Mouse (Mus musculus) adipocyte (in vitro differentiated cells): ENCODE data around the gene Tdrd7.

Experiments
- DNase-seq: peaks from one replicate; pipeline ENCODE4 v3.0.0-alpha.2; 2016; ENCODE audit warnings: low spot score

The Tdrd7 gene

GRCm38 (mm10) chr4:46041761-46042504, 76.8 kb downstream of the Tdrd7 start:
- no peak for DNase-seq

GRCm38 (mm10) chr4:46042505-46042850, 77.3 kb downstream of the Tdrd7 start:
- DNase-seq, result no peak

GRCm38 (mm10) chr4:46043361-46043760, 78.2 kb downstream of the Tdrd7 start:
- DNase-seq, result no peak

- no peak for DNase-seq
Observed at GRCm38 (mm10) chr4:46047971-46048370, 82.8 kb downstream of the Tdrd7 start.

GRCm38 (mm10) chr4:46048418-46048817, 83.3 kb downstream of the Tdrd7 start:
- peak; percentile 47 for DNase-seq

GRCm38 (mm10) chr4:46053323-46054107, 88.4 kb downstream of the Tdrd7 start:
- no peak for DNase-seq

GRCm38 (mm10) chr4:46056163-46056562, 91.0 kb downstream of the Tdrd7 start:
- DNase-seq, result no peak

- DNase-seq, result no peak
Observed at GRCm38 (mm10) chr4:46061259-46061962, 96.3 kb downstream of the Tdrd7 start.

- no peak for DNase-seq
Observed at GRCm38 (mm10) chr4:46063841-46064240, 98.7 kb downstream of the Tdrd7 start.

- no peak for DNase-seq
Observed at GRCm38 (mm10) chr4:46064263-46064662, 99.1 kb downstream of the Tdrd7 start.

- no peak for DNase-seq
Observed at GRCm38 (mm10) chr4:46064961-46065360, 99.8 kb downstream of the Tdrd7 start.

GRCm38 (mm10) chr4:46065695-46066340, 100.7 kb downstream of the Tdrd7 start:
- no peak for DNase-seq

- no peak for DNase-seq
Observed at GRCm38 (mm10) chr4:46068060-46068459, 102.9 kb downstream of the Tdrd7 start.

GRCm38 (mm10) chr4:46068573-46068972, 103.4 kb downstream of the Tdrd7 start:
- DNase-seq, result no peak

- no peak for DNase-seq
Observed at GRCm38 (mm10) chr4:46069851-46070482, 104.8 kb downstream of the Tdrd7 start.

- DNase-seq, result no peak
Observed at GRCm38 (mm10) chr4:46072631-46073030, 107.5 kb downstream of the Tdrd7 start.

GRCm38 (mm10) chr4:46073736-46074135, 108.6 kb downstream of the Tdrd7 start:
- peak; percentile 67 for DNase-seq

GRCm38 (mm10) chr4:46075664-46076063, 110.5 kb downstream of the Tdrd7 start:
- no peak for DNase-seq

- DNase-seq, result no peak
Observed at GRCm38 (mm10) chr4:46076892-46077291, 111.8 kb downstream of the Tdrd7 start.

GRCm38 (mm10) chr4:46080261-46080660, 115.1 kb downstream of the Tdrd7 start:
- no peak for DNase-seq

- DNase-seq, result no peak
Observed at GRCm38 (mm10) chr4:46082555-46082954, 117.4 kb downstream of the Tdrd7 start.
